Mouse (Mus musculus) ES-E14 (cell line): ENCODE measurements around the gene 6030498E09Rik.

Source experiments
- CHD2 ChIP-seq: IDR thresholded peaks from 2 replicates; pipeline ENCODE4 v1.6.1; 2014; ENCODE audit warnings: mild to moderate bottlenecking, low read depth, low read length, inconsistent platforms
- HCFC1 ChIP-seq: IDR thresholded peaks from 2 replicates; pipeline ENCODE4 v1.6.1; 2012; ENCODE audit warnings: low read length, inconsistent platforms, borderline replicate concordance; ENCODE audit not compliant: insufficient read depth
- MAFK ChIP-seq: IDR thresholded peaks from 2 replicates; pipeline ENCODE4 v1.6.1; 2014; ENCODE audit warnings: mild to moderate bottlenecking, low read depth, low read length, inconsistent platforms; ENCODE audit not compliant: insufficient read depth
- ZC3H11A ChIP-seq: IDR thresholded peaks from 2 replicates; pipeline ENCODE4 v1.6.1; 2012; ENCODE audit warnings: low read depth, mild to moderate bottlenecking, inconsistent platforms, low read length, borderline replicate concordance
- ZNF384 ChIP-seq: IDR thresholded peaks from 2 replicates; pipeline ENCODE4 v1.6.1; 2012; ENCODE audit warnings: low read depth, low read length, inconsistent platforms

DNA sequence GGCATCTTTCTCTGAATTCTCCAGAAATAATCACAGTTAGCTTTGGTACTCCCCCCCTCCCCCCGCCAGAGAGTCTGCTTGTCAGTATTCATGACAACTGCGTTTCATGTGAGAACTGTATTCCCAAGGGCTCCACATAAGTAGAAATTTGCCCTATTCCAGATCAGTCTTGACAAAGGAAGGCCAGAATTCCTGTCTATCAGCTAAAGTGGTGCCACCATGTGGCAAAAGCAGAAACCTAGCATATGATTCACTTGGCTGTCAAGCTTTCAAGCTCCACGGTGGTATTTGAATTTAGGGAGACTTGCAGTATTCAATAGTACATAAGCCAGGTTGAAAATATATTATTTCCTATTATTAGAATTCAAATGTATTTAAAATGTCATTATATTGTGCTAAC lies 585 bp upstream of the 6030498E09Rik start:
- TF ChIP-seq ZC3H11A, result no peak
- TF ChIP-seq HCFC1, result no peak
- TF ChIP-seq MAFK, result no peak
- no peak for TF ChIP-seq ZNF384
- TF ChIP-seq CHD2, result no peak
